Mouse (Mus musculus) ES-E14 (cell line): ENCODE results near the gene Ddx56. TPM values are rescaled to one million over a fixed set of nuclear protein-coding genes. Genes with fewer than 3 reads are reported as not detected.

Source experiments
- DNase-seq: peaks from one replicate; pipeline ENCODE4 v3.0.0-alpha.2; 2013; ENCODE audit warnings: low read depth, low spot score
- H3K27ac ChIP-seq: 2 replicates; pipeline ENCODE4 v1.5.1; 2012; ENCODE audit warnings: low read depth, mild to moderate bottlenecking, low read length, moderate library complexity, mixed read lengths; ENCODE audit not compliant: poor library complexity, insufficient read depth, severe bottlenecking
- H3K36me3 ChIP-seq: 2 replicates; pipeline ENCODE4 v1.6.1; 2012; ENCODE audit warnings: mild to moderate bottlenecking, low read length, moderate library complexity, mixed read lengths; ENCODE audit not compliant: control insufficient read depth, poor library complexity, insufficient read depth, severe bottlenecking
- H3K4me1 ChIP-seq, 2 experiments: fragments of 150-350 bp in 1 of 2; sonication (generic) in 1 of 2; 2 replicates each; pipeline ENCODE4 v1.6.1; 2012; ENCODE audit warnings: low read length in 2 of 2, mild to moderate bottlenecking in 1 of 2, mixed read lengths in 1 of 2; ENCODE audit not compliant: control insufficient read depth in 2 of 2, insufficient read depth in 2 of 2, poor library complexity in 1 of 2
- H3K4me3 ChIP-seq, 2 experiments: fragments of 150-350 bp in 1 of 2; sonication (generic) in 1 of 2; 2 replicates each; pipeline ENCODE4 v1.5.1; 2012; ENCODE audit warnings: low read length in 2 of 2, low read depth in 1 of 2, mild to moderate bottlenecking in 1 of 2, mixed read lengths in 1 of 2; ENCODE audit not compliant: insufficient read depth in 1 of 2, poor library complexity in 1 of 2, severe bottlenecking in 1 of 2
- H3K9ac ChIP-seq: 2 replicates; pipeline ENCODE4 v1.6.1; 2012; ENCODE audit warnings: low read depth, mild to moderate bottlenecking, low read length, mixed read lengths; ENCODE audit not compliant: poor library complexity, insufficient read depth, severe bottlenecking
- H3K9me3 ChIP-seq: fragments of 150-350 bp; sonication (generic); 2 replicates; pipeline ENCODE4 v1.6.1; 2012; ENCODE audit warnings: low read depth, mild to moderate bottlenecking, low read length; ENCODE audit not compliant: control insufficient read depth, insufficient read depth
- CHD2 ChIP-seq: IDR thresholded peaks from 2 replicates; pipeline ENCODE4 v1.6.1; 2014; ENCODE audit warnings: mild to moderate bottlenecking, low read depth, low read length, inconsistent platforms
- HCFC1 ChIP-seq: IDR thresholded peaks from 2 replicates; pipeline ENCODE4 v1.6.1; 2012; ENCODE audit warnings: low read length, inconsistent platforms, borderline replicate concordance; ENCODE audit not compliant: insufficient read depth
- MAFK ChIP-seq: IDR thresholded peaks from 2 replicates; pipeline ENCODE4 v1.6.1; 2014; ENCODE audit warnings: mild to moderate bottlenecking, low read depth, low read length, inconsistent platforms; ENCODE audit not compliant: insufficient read depth
- ZC3H11A ChIP-seq: IDR thresholded peaks from 2 replicates; pipeline ENCODE4 v1.6.1; 2012; ENCODE audit warnings: low read depth, mild to moderate bottlenecking, inconsistent platforms, low read length, borderline replicate concordance
- ZNF384 ChIP-seq: IDR thresholded peaks from 2 replicates; pipeline ENCODE4 v1.6.1; 2012; ENCODE audit warnings: low read depth, low read length, inconsistent platforms
- in situ Hi-C, 2 experiments: fragments of 600-800 bp; cut with MboI; formaldehyde crosslinking; loops; one replicate each; pipeline ENCODE4 v1.15.1; 2025; ENCODE audit warnings: low sequenced_read_pairs in 2 of 2, inconsistent platforms in 1 of 2; ENCODE audit not compliant: unreplicated experiment in 2 of 2
- total RNA-seq: library from RNA; depleted of rRNA; stranded (reverse); fragments of 300-350 nt; gene quantifications from 2 replicates; pipeline ENCODE4 v1.2.3, GENCODE M21; 2012; rRNA removed

Ddx56 gene
- 170 and 199 TPM in 2 replicates for total RNA-seq

GRCm38 (mm10) chr11:6267320-6268254 lies at the start of gene Ddx56:
Gene Ddx56 (minus strand): TSS chr11:6267772.
- in situ Hi-C loops = loop anchor here in 1 of 2 experiments (10.0 kb wide), 1 partner anchor 273 kb away; no protein-coding TSS in a partner anchor
- Histone ChIP-seq H3K36me3 (peaks cover 41% of the 10 kb centered on the region), H3K27ac (peak within 1 kb of the TSS; percentile 81), H3K9ac (peak within 1 kb of the TSS; percentile 96), H3K9me3 (no peaks in the 10 kb centered on the region), H3K4me3 (peak within 1 kb of the TSS; percentile 76 to 92), H3K4me1 (peaks cover 0 to 2% of the 10 kb centered on the region in 2 experiments; a peak in 1 of 4 replicates)
- DNase-seq = peak; percentile 91
- TF ChIP-seq MAFK (no peak), CHD2 (no peak), ZC3H11A (no peak), ZNF384 (peak; percentile 32; the same call in 1 of the 2 replicates), HCFC1 (peak; percentile 86)

- Histone ChIP-seq H3K4me1 (no peaks in the 10 kb centered on the region), H3K9me3 (no peaks in the 10 kb centered on the region), H3K9ac (no peak overlapping the region), H3K27ac (no peak overlapping the region), H3K36me3 (peaks cover 14% of the 10 kb centered on the region), H3K4me3 (no peak overlapping the region)
- in situ Hi-C loops = no loop called here
- DNase-seq = no peak
- no peak for TF ChIP-seq CHD2
- TF ChIP-seq MAFK = no peak
- no peak for TF ChIP-seq HCFC1
- TF ChIP-seq ZC3H11A = no peak
- no peak for TF ChIP-seq ZNF384
Measured at GRCm38 (mm10) chr11:6316821-6317220, 49.2 kb upstream of the Ddx56 start.

GRCm38 (mm10) chr11:6313874-6314406 lies 46.4 kb upstream of the Ddx56 start:
- in situ Hi-C loops = no loop called here

GRCm38 (mm10) chr11:6308181-6308580 lies 40.6 kb upstream of the Ddx56 start:
- H3K27ac ChIP-seq = no peak overlapping the region
- H3K4me1 ChIP-seq = no peaks in the 10 kb centered on the region
- no peak overlapping the region for H3K4me3 ChIP-seq
- in situ Hi-C loops = no loop called here
- TF ChIP-seq HCFC1 (no peak), MAFK (no peak), ZNF384 (no peak), CHD2 (no peak), ZC3H11A (no peak)
- H3K9ac ChIP-seq = no peak overlapping the region
- H3K9me3 ChIP-seq = no peaks in the 10 kb centered on the region
- peaks cover 6% of the 10 kb centered on the region for H3K36me3 ChIP-seq
- no peak for DNase-seq

More at GRCm38 (mm10) chr11:6313874-6314406, 46.4 kb upstream of the Ddx56 start:
- Histone ChIP-seq H3K27ac (no peak overlapping the region), H3K4me3 (no peak overlapping the region), H3K9me3 (no peaks in the 10 kb centered on the region), H3K4me1 (no peaks in the 10 kb centered on the region), H3K9ac (no peak overlapping the region), H3K36me3 (peaks cover 14% of the 10 kb centered on the region)
- no peak for DNase-seq
- TF ChIP-seq CHD2 (no peak), ZNF384 (no peak), MAFK (no peak), HCFC1 (no peak), ZC3H11A (no peak)
